Mouse (Mus musculus) cerebellum, adult (tissue): ENCODE measurements around the gene Cyp27a1.
A peak's percentile ranks its signal among the peaks of the same experiment; 100 is the strongest.

Source experiments
- ATAC-seq: cut with Nextera tagmentation; 2 replicates; pipeline ENCODE4 v1.9.2; 2017; ENCODE audit warnings: mild to moderate bottlenecking, moderate library complexity, mixed read lengths; ENCODE audit not compliant: insufficient number of reproducible peaks, low FRiP score, low TSS enrichment

Cyp27a1 gene

DNA sequence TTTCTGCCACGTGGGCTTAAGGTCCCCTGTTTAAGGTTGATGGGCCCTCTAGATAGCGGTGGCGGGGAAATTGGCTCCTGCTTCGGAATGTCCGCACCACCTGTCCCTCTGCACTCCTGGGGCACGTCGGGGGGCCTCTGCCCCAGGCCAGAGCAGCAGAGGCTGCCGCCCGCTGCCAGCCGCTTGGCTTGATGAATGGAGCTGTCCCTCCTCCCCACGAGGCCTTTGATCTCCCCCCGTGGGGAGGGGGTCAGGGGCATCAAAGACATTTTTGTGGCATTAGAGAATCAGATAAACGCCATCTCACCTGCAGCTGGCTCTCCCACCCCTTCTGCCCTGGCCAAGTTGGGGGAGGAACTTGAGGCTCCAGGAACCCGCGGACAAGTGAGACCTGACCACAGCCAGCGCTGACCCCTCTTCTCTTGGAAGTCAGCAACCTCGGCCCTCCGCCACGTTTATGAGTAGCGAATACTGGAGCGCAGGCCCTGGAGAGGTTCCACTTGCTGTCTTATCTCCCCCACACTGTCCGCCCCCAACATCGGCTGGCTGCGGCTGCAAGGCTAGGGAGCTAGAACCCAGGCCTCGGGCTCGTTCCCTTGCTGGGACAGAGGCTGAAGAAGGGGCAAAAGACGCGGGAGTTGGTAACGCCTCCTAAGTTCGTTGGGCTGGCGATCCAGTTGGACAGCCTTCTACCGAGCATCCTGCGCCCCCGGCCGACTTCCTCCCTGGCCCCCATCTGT lies 57.5 kb downstream of the Cyp27a1 start:
- ATAC-seq: no peak

DNA sequence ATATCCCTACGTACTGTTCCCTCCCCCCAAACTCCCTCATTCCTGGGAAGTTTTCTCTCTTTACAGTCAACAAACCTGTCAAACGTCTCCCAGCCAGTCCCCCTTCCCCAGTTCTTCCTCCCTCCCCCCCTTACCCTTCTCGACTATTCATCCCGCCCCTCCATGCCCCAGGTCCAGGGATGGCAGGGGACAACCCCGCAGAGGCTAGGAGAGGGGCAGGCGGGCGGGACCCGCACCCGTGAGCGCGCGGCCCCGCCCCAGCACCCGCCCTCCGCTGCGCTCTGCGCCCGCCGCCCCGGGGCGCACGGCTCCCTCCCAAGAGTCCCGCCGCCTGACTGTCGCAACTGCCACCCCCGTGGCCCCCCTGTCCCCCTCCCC lies 58.1 kb downstream of the Cyp27a1 start:
- no peak for ATAC-seq

GRCm38 (mm10) chr1:74771845-74771930 lies 58.3 kb downstream of the Cyp27a1 start, which contains the start of gene Wnt6:
TSS of gene Wnt6 (plus strand) at chr1:74771892.
- ATAC-seq: no peak

- ATAC-seq: no peak
These were observed 58.7 kb downstream of the Cyp27a1 start for GRCm38 (mm10) chr1:74771931-74772620.

DNA sequence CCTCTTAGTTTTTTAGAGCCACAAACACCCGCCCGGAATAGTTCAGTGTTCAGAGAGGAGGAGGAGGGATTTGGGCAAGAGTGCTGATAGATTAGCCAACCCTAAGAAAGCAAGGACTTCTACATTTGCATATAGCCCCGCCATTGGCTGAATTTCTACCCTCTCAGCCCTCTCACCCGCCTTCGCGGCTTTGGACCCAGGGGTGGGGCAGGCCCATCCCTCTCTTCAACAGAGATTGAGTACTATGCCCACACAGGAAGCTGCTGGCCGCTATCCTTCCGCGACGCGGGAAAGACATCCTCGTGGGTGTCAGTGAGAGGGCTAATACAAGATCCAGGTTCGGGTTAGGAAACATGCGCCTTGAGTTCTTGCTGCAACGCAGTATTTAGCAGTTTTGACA lies 59.8 kb downstream of the Cyp27a1 start:
- peak; percentile 60 for ATAC-seq

DNA sequence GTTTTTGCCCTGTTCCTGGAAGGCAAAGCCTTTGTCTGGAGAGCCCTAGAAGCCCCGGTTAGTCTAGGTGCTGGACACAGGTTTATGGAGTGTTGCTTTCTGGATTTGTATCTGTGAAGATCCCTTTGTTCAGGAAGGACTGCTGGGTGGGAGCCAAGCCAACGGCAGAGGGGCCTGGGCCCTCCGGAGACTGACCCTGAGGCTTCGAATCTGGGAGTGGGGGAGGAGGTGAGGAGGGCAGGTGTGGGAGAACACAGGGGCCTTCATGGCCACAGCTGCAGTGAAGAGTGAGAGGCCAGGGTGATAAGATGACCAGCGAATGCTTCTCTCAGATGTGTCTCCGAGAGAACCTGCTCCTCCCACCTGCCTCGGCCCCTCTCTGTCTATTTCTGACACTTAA lies 60.7 kb downstream of the Cyp27a1 start:
- ATAC-seq: no peak

- no peak for ATAC-seq
These were observed 62.4 kb downstream of the Cyp27a1 start for GRCm38 (mm10) chr1:74775816-74776215.

GRCm38 (mm10) chr1:74778934-74779486 lies 65.6 kb downstream of the Cyp27a1 start:
- no peak for ATAC-seq

DNA sequence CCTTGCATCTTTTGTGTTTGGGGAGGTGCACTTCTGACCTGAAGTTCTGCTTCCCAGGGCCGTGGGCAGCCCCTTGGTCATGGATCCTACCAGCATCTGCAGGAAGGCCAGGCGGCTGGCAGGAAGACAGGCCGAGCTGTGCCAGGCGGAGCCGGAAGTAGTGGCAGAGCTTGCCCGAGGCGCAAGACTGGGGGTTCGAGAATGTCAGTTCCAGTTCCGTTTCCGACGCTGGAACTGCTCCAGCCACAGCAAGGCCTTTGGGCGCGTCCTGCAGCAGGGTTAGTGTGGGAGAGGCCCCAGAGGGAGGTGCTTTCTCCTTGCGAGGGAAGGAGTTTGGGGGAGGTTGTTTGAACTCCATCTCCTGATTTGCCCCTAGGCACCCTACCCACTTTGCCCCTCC lies 68.7 kb downstream of the Cyp27a1 start:
- no peak for ATAC-seq

DNA sequence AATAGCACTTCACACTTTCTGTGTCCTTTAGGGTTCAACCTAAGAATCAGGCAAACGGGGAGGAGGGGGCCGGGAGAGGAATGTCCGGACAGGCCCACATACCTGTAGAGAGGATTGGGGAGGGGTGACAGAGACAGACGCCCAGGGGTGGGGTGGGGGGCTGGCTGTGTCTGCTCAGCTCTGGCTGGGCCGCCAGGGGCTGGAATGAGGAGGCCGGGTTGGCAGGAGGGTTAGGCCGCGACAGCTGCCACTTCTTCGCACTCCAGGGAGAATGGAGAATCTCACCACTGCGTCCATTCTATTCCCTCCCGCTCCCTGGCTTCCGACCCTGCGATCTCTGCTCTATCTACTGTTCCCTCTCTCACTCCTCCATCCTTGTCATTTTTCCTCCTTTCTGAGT lies 70.2 kb downstream of the Cyp27a1 start:
- ATAC-seq: no peak

DNA sequence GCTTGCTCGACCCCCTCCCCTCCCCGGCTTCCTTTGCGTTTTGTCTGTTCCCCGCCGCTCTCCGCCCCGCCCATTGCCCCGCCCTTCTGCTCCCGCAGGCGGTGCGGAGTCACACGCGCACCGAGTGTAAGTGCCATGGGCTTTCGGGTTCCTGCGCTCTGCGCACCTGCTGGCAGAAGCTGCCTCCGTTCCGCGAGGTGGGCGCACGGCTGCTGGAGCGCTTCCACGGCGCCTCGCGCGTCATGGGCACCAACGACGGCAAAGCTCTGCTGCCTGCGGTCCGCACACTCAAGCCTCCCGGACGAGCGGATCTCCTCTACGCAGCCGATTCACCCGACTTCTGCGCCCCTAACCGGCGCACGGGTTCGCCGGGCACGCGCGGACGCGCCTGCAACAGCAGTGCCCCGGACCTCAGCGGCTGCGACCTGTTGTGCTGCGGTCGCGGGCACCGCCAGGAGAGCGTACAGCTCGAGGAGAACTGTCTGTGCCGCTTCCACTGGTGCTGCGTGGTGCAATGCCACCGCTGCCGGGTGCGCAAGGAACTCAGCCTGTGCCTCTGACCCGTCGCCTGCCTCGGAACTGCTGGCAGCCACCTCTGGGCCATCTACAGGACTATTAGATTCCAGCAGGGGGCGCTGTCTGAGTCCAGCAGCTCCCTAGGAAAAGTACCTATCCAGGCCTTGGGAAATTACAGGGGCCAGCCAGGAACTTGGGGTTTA lies 70.8 kb downstream of the Cyp27a1 start:
- no peak for ATAC-seq
